Mouse (Mus musculus) midbrain, embryonic 13.5 days (tissue): ENCODE data around the gene Tnfrsf19. TPM values are rescaled to one million over a fixed set of nuclear protein-coding genes. Genes with fewer than 3 reads are reported as not detected.
A peak's percentile ranks its signal among the peaks of the same experiment; 100 is the strongest.

Experiments
- ATAC-seq: fragments of 200-750 bp; cut with Nextera tagmentation; 2 replicates; pipeline ENCODE4 v1.8.0; 2017; ENCODE audit warnings: mild to moderate bottlenecking, moderate TSS enrichment, moderate library complexity
- H3K27ac ChIP-seq: fragments of 300-500 bp; sonication (generic); 2 replicates; pipeline ENCODE4 v1.5.1; 2015; ENCODE audit warnings: inconsistent platforms, mild to moderate bottlenecking, moderate library complexity
- H3K27me3 ChIP-seq: fragments of 300-500 bp; sonication (generic); 2 replicates; pipeline ENCODE4 v1.6.1; 2015; ENCODE audit warnings: mild to moderate bottlenecking, inconsistent platforms
- H3K36me3 ChIP-seq: fragments of 300-500 bp; sonication (generic); 2 replicates; pipeline ENCODE4 v1.6.1; 2015; ENCODE audit warnings: mild to moderate bottlenecking, inconsistent platforms
- H3K4me1 ChIP-seq: fragments of 300-500 bp; sonication (generic); replicated peaks from 2 replicates; pipeline ENCODE4 v1.6.1; 2015; ENCODE audit warnings: inconsistent platforms
- H3K4me2 ChIP-seq: fragments of 300-500 bp; sonication (generic); replicated peaks from 2 replicates; pipeline ENCODE4 v1.6.1; 2015; ENCODE audit warnings: moderate library complexity, mild to moderate bottlenecking, inconsistent platforms
- H3K4me3 ChIP-seq: fragments of 300-500 bp; sonication (generic); replicated peaks from 2 replicates; pipeline ENCODE4 v1.5.1; 2015; ENCODE audit warnings: mild to moderate bottlenecking, inconsistent platforms
- H3K9ac ChIP-seq: fragments of 300-500 bp; sonication (generic); replicated peaks from 2 replicates; pipeline ENCODE4 v1.6.1; 2015; ENCODE audit warnings: mild to moderate bottlenecking, inconsistent platforms
- H3K9me3 ChIP-seq: fragments of 300-500 bp; sonication (generic); 2 replicates; pipeline ENCODE4 v1.6.1; 2016; ENCODE audit warnings: mild to moderate bottlenecking, inconsistent platforms
- WGBS: fragments of 180-500 bp; shearing (Covaris S2); methylation state at CpG from one replicate; pipeline ENCODE4 v1.1.7; 2015; 5-methylcytosine and 5-hydroxymethylcytosine counted together
- polyA plus RNA-seq: library from polyadenylated mRNA; unstranded; fragments of >200 nt; fragmentation: Nextera tagmentation; extraction: Ambion mirVana; gene quantifications from 2 replicates; pipeline ENCODE4 v1.2.1, GENCODE M21; 2015

Tnfrsf19 gene
- polyA plus RNA-seq, 1 experiment from 2014 or later = 45.4 TPM

DNA sequence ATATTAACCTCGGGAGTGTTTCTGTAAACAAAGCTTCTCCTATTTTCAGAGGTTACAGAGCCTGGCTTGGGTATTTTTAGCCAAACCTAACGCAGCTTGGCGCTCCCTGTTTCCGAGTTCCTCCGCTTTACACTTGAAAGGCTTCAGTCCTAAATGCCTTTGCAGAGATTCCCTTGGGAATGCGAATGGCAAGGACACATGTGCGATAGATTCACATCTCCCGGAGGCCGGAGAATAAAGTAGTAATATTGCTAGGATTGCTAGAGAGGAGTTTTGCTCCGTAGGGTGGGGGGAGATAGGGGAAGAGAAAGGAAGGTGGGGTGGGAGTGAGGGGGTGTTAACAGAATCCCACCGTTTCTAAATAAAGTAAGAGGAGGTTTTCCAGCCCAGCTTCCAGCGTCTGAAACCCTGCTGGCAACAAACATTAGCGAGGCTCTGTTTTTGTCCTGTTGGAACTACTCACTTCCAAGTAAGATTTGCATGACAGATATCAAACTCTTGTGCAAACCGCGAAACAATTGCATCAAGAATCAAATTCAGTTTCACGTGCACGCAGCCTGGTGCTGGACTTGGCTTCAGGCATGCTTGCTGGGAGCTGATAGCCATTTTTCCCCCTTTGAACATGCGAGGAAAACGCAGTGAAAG is 722 bp downstream of the Tnfrsf19 start:
- ATAC-seq = no peak
- peaks cover 11% of the 10 kb centered on the region for H3K27me3 ChIP-seq
- no peaks in the 10 kb centered on the region for H3K36me3 ChIP-seq
- peaks cover 40% of the 10 kb centered on the region for H3K4me1 ChIP-seq
- peak overlapping the region; percentile 73 for H3K4me2 ChIP-seq
- H3K9ac ChIP-seq = peak overlapping the region; percentile 66
- H3K27ac ChIP-seq = peak overlapping the region; percentile 84
- H3K4me3 ChIP-seq = peak overlapping the region; percentile 45
- WGBS = under 1% methylated on average over 19 of the region's 19 CpGs
- H3K9me3 ChIP-seq = no peaks in the 10 kb centered on the region

DNA sequence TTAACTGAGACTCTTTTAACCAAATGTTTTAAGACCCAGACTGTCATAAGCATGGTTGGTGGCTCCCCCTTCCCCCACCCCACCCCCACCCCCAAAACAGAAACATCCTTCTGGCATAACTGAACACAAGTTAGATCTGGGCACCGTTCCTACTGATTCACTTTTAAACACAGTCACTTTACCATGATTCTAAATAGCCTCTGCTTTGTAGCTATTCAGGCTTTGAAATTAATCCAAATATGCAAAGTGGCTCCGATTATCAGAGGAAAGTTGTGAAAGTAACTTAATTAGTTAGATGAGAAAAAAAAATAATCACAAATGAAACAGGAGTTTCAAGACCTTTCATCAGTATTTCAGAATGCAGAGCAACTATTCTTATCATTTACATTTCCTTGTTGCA is 2.0 kb downstream of the Tnfrsf19 start:
- H3K27me3 ChIP-seq = peaks cover 11% of the 10 kb centered on the region
- H3K36me3 ChIP-seq = no peaks in the 10 kb centered on the region
- no peak for ATAC-seq
- no peaks in the 10 kb centered on the region for H3K9me3 ChIP-seq
- H3K27ac ChIP-seq = peak overlapping the region; percentile 77; the same call in 1 of the 2 replicates
- peaks cover 40% of the 10 kb centered on the region for H3K4me1 ChIP-seq
- H3K4me3 ChIP-seq = peak overlapping the region; percentile 45
- peak overlapping the region; percentile 73 for H3K4me2 ChIP-seq
- H3K9ac ChIP-seq = peak overlapping the region; percentile 37
- WGBS = 7% methylated on average over 2 of the region's 2 CpGs

DNA sequence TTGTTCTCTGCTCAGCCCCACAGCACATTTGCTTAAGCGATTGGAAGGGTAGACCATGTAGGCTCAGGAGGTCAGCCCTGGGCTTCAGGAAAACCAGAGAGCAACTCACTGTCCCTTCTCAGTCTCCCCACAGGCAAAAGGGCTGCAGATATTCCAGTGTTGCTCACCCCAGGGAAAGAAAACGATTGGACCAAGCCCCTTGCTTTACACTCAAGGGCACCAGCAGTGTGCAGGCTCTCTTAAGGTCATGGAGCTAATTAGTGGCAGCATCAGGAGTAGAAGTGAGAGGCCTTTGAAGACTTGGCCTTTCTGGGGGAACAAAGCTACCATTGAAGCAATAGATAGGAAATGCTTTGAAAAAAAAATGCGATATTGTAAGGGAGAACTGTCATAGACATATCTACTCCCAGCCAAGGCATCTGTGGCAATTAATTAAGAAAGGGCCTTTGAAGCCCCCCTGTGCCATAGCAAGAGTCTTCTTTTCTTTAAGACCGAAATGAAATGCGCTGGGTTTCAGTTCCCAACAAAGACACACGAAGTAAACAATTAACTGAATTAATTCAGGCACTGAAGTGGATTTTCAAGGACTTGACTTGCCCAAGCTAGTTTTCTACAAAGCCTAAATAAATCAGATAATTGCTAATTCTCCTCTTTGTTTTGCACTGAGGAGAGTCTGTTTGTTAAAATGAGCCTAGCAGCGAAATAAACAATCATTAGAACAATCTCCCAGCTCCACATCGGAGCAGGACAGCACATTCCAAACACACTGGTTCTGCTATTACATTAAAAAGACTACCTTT is 2.6 kb downstream of the Tnfrsf19 start:
- peak overlapping the region; percentile 45 for H3K4me3 ChIP-seq
- peak overlapping the region; percentile 73 for H3K4me2 ChIP-seq
- H3K9me3 ChIP-seq = no peaks in the 10 kb centered on the region
- H3K36me3 ChIP-seq = no peaks in the 10 kb centered on the region
- H3K27ac ChIP-seq = peak overlapping the region; percentile 77
- 1% methylated on average over 8 of the region's 8 CpGs for WGBS
- H3K27me3 ChIP-seq = peaks cover 11% of the 10 kb centered on the region
- peaks cover 43% of the 10 kb centered on the region for H3K4me1 ChIP-seq
- ATAC-seq = peak; percentile 37; the same call in 1 of the 2 replicates
- peak overlapping the region; percentile 37 for H3K9ac ChIP-seq

DNA sequence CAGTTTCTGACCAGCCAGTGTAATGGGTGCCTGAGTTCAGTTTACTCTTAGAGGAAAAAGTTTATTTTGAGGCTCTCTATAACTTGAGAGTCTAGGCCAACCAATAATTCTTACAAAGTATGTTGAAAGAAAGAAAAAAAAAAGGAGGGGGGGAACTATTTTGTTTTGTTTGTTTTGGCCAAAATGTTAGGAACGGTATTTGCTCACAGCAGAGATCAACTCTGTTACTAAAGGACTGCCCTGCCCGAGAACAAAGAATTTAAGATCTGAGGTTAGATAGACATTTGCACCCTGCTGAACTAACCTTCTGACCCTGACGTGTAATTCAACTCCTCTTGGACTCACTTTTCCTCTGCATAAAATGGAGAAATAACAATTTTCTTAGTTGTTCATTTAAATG is 4.0 kb downstream of the Tnfrsf19 start:
- Histone ChIP-seq H3K4me2 (no peak overlapping the region), H3K9ac (no peak overlapping the region), H3K4me3 (no peak overlapping the region), H3K9me3 (no peaks in the 10 kb centered on the region), H3K4me1 (peaks cover 55% of the 10 kb centered on the region), H3K27ac (no peak overlapping the region), H3K36me3 (no peaks in the 10 kb centered on the region), H3K27me3 (0 out of 2 replicates have a peak, but pooled peaks cover under 1% of the 10 kb centered on the region)
- no peak for ATAC-seq
- WGBS = 37% methylated on average over 3 of the region's 3 CpGs

DNA sequence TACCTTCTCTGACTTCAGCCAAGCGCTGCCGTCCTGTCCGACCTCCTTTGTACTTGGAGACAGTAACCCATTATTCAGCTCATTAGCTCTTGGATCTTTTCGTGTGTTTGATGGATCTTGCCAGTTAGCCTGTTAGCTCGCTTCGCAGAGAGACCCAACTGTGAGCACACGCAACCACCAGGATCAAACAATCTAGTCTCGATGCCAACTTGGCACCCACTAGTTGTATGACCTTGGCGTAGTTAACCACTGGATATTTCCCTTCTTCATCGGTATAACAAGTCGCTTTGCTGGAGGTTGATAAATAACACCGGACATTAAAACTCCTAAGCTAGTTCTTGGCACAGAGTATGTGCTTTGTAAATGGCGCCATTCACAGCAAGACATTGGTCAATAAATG is 6.1 kb downstream of the Tnfrsf19 start:
- WGBS = 85% methylated on average over 13 of the region's 13 CpGs
- Histone ChIP-seq H3K4me3 (no peak overlapping the region), H3K9me3 (no peaks in the 10 kb centered on the region), H3K27ac (no peak overlapping the region), H3K36me3 (no peaks in the 10 kb centered on the region), H3K4me2 (no peak overlapping the region), H3K27me3 (no peaks in the 10 kb centered on the region), H3K9ac (no peak overlapping the region), H3K4me1 (peaks cover 48% of the 10 kb centered on the region)
- no peak for ATAC-seq

DNA sequence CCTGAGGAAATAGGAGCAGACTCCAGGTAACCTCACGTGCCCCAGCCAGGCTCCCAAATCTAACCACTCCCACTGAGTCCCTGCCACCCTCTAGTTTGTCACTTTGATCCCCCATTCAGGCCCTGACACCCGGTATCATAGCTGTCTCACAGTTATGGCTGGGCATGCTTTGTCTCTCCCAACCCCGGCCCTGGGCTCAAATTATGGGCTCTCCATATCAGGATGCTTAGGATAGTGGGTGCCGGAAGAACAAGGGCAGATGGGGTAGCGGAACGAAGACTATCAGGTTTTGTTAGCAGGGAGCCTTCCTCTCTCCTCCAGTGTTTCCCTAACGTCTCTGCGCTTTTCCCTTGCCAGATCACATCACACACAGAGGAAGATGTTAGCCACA is 8.2 kb downstream of the Tnfrsf19 start:
- Histone ChIP-seq H3K27ac (peak overlapping the region; percentile 65; the same call in 1 of the 2 replicates), H3K4me2 (peak overlapping the region; percentile 99), H3K27me3 (no peaks in the 10 kb centered on the region), H3K9me3 (no peaks in the 10 kb centered on the region), H3K36me3 (no peaks in the 10 kb centered on the region), H3K9ac (peak overlapping the region; percentile 72), H3K4me3 (peak overlapping the region; percentile 69), H3K4me1 (peaks cover 26% of the 10 kb centered on the region)
- WGBS = 26% methylated on average over 8 of the region's 8 CpGs
- ATAC-seq = peak; percentile 70

DNA sequence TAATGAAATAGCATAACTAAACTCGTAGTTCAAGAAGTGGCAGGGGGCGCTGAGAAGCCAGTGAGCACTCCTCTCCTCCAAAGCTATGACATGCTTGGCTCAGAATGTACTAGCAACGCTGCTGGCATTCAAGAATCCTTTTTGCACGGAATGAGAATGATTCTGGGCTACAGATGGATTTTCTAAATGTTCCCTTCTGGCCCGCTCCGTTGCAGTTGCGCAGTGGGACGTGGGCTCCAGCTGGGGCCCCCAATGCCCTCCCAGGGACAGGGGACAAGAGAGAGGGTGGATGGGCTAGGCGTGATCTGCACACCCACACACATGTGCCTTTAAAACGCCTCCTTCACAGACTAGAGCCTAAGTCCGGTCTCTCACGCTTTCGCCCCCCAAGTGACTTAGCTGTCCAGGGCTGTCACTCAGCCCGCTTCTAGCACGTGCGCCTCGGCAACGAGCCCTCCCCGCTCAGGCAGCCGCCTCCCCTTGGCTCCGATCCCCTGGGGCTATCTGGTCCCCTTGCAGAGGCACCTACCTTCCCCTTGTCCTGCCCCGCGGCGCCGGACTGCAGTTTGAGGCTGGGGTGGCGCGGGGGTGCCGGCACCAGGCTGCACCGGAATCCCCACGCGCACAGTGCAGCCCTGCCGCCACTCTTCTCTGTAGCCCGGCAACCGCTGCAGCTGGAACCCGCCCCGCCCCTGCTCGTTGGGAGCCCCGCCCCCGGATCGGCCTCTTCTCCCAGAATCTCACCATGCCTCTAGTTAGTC is 8.8 kb downstream of the Tnfrsf19 start:
- peak overlapping the region; percentile 99 for H3K4me2 ChIP-seq
- peak overlapping the region; percentile 65 for H3K27ac ChIP-seq
- peak; percentile 97 for ATAC-seq
- H3K36me3 ChIP-seq = no peaks in the 10 kb centered on the region
- under 1% methylated on average over 40 of the region's 40 CpGs for WGBS
- H3K4me3 ChIP-seq = peak overlapping the region; percentile 69
- no peaks in the 10 kb centered on the region for H3K27me3 ChIP-seq
- peak overlapping the region; percentile 72 for H3K9ac ChIP-seq
- peaks cover 24% of the 10 kb centered on the region for H3K4me1 ChIP-seq
- H3K9me3 ChIP-seq = no peaks in the 10 kb centered on the region

DNA sequence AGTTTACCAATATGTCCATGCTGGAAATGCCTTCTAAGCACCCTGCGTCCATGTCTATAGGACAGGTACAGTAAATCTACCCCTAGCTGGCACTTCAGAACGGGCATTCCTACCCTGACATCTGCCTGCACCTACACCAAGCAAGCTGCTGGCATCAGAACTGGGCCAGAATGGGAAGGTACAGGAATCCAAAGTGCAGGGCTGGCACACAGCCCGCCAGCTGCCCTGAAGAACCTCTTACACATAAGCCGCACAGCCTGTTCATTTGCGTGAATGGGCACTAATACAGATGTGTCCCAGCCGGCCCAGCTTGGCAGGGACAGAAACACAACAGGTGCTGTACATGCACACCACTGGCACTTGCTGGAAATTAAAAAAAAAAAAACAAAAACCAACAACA is 15.9 kb downstream of the Tnfrsf19 start:
- no peak overlapping the region for H3K27ac ChIP-seq
- WGBS = 95% methylated on average over 6 of the region's 6 CpGs
- H3K4me1 ChIP-seq = no peaks in the 10 kb centered on the region; the same call in 1 of the 2 replicates
- no peaks in the 10 kb centered on the region for H3K27me3 ChIP-seq
- H3K36me3 ChIP-seq = 0 out of 2 replicates have a peak, but pooled peaks cover 6% of the 10 kb centered on the region
- ATAC-seq = no peak
- no peak overlapping the region for H3K4me3 ChIP-seq
- no peak overlapping the region for H3K9ac ChIP-seq
- no peak overlapping the region for H3K4me2 ChIP-seq
- no peaks in the 10 kb centered on the region for H3K9me3 ChIP-seq

DNA sequence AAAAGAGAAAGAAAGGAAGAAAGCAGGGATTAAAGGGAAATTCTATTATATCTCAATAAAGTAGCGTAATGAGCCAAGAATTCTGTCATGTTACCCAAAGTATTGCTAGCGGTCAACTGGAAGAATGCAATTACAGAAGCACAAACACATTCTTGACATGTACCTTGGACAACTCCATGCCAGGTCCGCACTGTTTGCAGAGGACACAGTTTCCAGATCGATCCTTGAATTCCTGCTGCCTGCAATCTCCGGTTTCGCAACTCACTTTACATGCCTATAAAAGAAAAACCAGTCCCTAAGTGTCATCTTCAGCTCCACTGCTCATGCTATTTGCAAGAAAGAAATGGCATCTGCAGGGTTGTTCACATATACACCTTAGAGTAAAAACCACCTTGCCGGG is 22.3 kb downstream of the Tnfrsf19 start:
- Histone ChIP-seq H3K4me1 (peaks cover 5% of the 10 kb centered on the region; the same call in 1 of the 2 replicates), H3K36me3 (peaks cover 9% of the 10 kb centered on the region; the same call in 1 of the 2 replicates), H3K4me3 (no peak overlapping the region), H3K27me3 (no peaks in the 10 kb centered on the region), H3K9me3 (no peaks in the 10 kb centered on the region), H3K27ac (no peak overlapping the region), H3K9ac (no peak overlapping the region), H3K4me2 (no peak overlapping the region)
- 77% methylated on average over 7 of the region's 7 CpGs for WGBS
- ATAC-seq = no peak

DNA sequence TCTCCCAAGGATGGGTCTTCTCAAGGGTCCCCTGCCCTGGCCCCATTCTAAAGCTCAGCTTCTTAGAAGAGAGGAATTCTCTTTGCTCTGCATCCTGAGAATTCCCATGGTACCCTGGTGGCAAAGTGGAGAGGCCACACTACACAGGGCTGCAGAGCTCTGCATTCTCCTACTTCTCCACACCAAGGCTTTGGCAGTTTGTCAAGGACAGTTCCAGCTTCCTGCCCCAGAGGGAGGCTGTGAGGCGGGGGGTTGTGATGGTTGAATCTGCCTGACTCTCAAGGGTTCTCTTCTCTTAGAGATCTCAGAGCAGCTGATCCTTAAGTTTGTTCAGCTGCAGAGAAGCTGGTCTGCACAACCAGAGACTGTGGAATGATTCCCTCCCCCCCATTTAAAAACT is 23.9 kb downstream of the Tnfrsf19 start:
- no peak overlapping the region for H3K4me3 ChIP-seq
- H3K27ac ChIP-seq = no peak overlapping the region
- H3K9ac ChIP-seq = no peak overlapping the region
- no peak overlapping the region for H3K4me2 ChIP-seq
- no peaks in the 10 kb centered on the region for H3K27me3 ChIP-seq
- H3K36me3 ChIP-seq = peaks cover 9% of the 10 kb centered on the region; the same call in 1 of the 2 replicates
- no peaks in the 10 kb centered on the region for H3K9me3 ChIP-seq
- ATAC-seq = no peak
- H3K4me1 ChIP-seq = peaks cover 16% of the 10 kb centered on the region
- WGBS = 75% methylated on average over 1 of the region's 1 CpGs

DNA sequence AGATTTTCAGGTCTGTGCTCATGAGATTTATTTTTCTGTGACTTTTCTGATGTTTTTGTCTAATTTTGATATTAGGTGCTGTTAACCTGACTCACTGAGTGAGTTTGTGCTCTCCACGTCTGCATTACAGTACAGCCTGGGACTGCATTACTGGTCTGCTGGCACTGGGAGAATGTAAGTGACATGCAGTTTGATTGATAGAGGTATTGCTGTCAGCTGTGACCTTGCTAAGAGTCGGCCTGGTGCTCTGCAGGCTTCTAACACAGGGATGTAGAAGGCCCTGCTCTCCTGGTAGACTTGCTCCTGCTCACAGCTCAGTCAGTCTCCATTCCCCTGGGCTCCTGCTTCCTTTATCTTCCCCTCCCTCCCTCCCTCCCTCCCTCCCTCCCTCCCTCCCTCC is 25.3 kb downstream of the Tnfrsf19 start:
- H3K27me3 ChIP-seq = 0 out of 2 replicates have a peak, but pooled peaks cover 5% of the 10 kb centered on the region
- no peak overlapping the region for H3K9ac ChIP-seq
- no peaks in the 10 kb centered on the region for H3K9me3 ChIP-seq
- no peak for ATAC-seq
- no peak overlapping the region for H3K4me2 ChIP-seq
- no peak overlapping the region for H3K4me3 ChIP-seq
- peaks cover 22% of the 10 kb centered on the region for H3K4me1 ChIP-seq
- no peak overlapping the region for H3K27ac ChIP-seq
- WGBS = 92% methylated on average over 2 of the region's 2 CpGs
- peaks cover 9% of the 10 kb centered on the region; the same call in 1 of the 2 replicates for H3K36me3 ChIP-seq
